Mouse (Mus musculus): ENCODE data around the gene Bsg. TPM values are rescaled to one million over a fixed set of nuclear protein-coding genes. Genes with fewer than 3 reads are reported as not detected.
A peak's percentile ranks its signal among the peaks of the same experiment; 100 is the strongest.

Bsg gene
- polyA plus RNA-seq, 1 experiment from 2014 or later: 992 TPM

DNA sequence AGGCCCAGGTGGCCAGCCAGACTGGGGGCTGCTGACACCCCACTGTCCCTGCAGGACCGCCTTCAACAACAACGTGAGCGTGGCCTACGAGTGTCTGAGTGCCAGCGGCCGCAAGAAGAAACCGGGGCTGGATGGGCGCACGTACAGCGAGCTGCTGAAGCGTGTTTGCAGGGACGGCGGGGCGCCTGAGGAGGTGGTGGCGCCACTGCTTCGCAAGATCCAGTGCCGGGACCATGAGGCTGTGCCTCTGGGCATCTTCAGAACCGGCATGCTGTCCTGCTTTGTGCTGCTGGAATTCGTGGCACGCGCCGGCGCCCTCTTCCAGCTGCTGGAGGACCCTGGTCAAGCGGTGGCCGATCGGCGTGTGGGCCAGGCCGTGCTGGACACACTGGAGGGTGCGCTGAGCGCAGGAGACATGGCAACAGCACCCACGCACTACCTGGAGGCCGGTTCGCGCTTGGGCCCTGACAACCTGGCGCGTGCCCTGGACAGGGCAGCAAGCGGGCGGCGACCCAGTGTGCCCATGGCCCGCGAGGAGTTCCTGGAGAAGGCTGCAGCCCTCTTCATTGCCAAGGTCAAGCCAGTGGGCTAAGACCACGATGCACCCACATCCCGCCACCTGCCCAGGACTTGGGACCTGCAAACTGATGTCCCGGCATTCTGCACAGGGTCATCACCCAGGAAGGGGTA, 28.8 kb upstream of the Bsg start:
- 56% methylated on average over 44 of the region's 44 CpGs for WGBS
- H3K4me1 ChIP-seq (replicated peaks; ENCODE audit: control insufficient read depth, insufficient read depth, low read length): peaks cover 7% of the 10 kb centered on the region
- H3K27me3 ChIP-seq (replicated peaks; ENCODE audit: control insufficient read depth, insufficient read depth, low read length): no peaks in the 10 kb centered on the region
- H3K36me3 ChIP-seq (ENCODE audit: control insufficient read depth, insufficient read depth, low read length): peaks cover 2% of the 10 kb centered on the region; the same call in 1 of the 2 replicates
- DNase-seq (ENCODE audit: low spot score) (no peak), ATAC-seq (replicated peaks; ENCODE audit: low FRiP score) (no peak)
- H3K4me3 ChIP-seq (ENCODE audit: low read depth, low read length): no peak overlapping the region
- H3K9ac ChIP-seq (ENCODE audit: low read depth, low read length): no peak overlapping the region
- no peaks in the 10 kb centered on the region for H3K9me3 ChIP-seq (ENCODE audit: control insufficient read depth, low read length)
- no peak overlapping the region for H3K4me2 ChIP-seq
- no peak overlapping the region for H3K27ac ChIP-seq (ENCODE audit: low read depth, low read length)

DNA sequence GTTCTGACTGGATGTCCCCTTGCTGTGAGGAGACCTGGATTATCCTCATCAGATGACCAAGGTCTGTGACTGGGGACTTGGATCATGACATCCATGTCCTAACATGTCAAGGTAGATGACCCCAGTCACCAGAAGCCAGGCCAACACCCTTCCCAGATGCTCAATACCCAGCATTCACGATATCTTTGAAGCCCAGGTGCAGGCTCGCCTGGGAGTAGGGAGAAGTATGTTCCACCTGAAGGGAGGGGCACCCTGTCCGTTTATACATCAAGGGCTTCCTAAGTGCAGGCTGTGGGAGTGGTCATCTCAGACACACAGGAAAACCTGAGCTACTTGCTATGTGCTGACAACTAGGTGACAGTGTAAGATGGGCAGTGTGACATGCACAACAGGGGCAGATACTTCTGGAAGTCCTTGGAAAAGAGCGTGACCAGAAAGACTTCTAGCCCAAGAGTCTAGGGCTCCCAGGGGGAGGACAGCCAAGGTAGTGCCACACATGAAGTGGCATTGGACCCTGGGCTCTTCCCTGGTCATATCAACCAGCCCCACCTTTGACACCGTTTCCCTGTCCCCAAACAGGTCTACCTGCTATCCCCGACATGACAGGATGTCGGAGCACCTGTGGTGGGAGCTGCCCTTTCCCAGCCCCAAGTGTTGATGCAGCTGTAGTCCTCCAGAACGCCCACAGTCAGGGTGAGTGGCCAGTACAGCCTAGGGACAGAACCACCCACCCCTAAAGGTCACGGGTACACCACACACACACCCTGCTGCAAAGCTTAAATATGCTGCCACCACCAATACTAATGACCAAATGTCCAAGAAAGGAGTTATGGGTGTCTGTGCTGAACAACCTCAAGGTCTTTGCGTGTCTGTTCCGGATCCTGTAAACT, 23.4 kb upstream of the Bsg start:
- ATAC-seq (replicated peaks; ENCODE audit: low FRiP score) (peak; percentile 8), DNase-seq (ENCODE audit: low spot score) (no peak)
- Histone ChIP-seq H3K27ac (ENCODE audit: low read depth, low read length) (peak overlapping the region; percentile 87; the same call in 1 of the 2 replicates), H3K4me3 (ENCODE audit: low read depth, low read length) (peak overlapping the region; percentile 91), H3K36me3 (ENCODE audit: control insufficient read depth, insufficient read depth, low read length) (peaks cover 18% of the 10 kb centered on the region), H3K9ac (ENCODE audit: low read depth, low read length) (peak overlapping the region; percentile 87), H3K27me3 (replicated peaks; ENCODE audit: control insufficient read depth, insufficient read depth, low read length) (no peaks in the 10 kb centered on the region), H3K4me1 (replicated peaks; ENCODE audit: control insufficient read depth, insufficient read depth, low read length) (peaks cover 24% of the 10 kb centered on the region), H3K4me2 (peak overlapping the region; percentile 78), H3K9me3 (ENCODE audit: control insufficient read depth, low read length) (no peaks in the 10 kb centered on the region)
- 28% methylated on average over 11 of the region's 11 CpGs for WGBS

DNA sequence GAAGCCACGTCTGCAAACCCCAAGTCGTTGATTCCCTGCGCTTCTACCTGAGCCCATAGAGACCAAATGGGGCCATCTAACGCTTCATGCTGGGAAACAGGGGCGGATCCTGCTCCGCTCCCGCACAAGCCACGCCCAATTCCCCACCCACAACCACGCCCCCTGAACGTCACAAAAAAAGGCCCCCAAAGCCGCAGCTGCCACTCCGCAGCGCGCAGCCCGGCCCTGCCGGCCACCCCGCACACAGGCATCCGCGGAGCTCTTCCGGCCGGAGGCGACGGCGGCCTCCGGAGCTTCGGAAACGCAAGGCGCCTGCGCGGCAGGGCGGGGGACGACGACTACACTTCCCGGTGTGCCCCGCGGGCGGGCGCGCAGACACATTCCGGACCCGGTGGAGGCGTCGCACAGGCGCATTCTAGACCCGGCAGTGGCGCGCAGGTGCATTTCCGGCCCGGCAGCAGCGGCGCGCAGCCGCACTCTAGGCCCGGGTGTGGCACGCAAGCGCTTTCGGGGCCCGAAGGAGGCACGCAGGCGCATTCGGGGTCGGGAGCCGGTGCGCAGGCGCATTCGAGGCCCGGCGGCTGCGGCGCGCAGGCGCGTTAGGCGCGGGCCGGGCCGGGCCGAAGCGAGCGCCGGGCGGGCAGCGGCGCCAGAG, 22.6 kb upstream of the Bsg start, which contains the start of gene Cdc34:
Gene Cdc34, plus strand, starts transcription at position 605 of the 655 bp plus-strand sequence.
- Histone ChIP-seq H3K27me3 (replicated peaks; ENCODE audit: control insufficient read depth, insufficient read depth, low read length) (no peaks in the 10 kb centered on the region), H3K9ac (ENCODE audit: low read depth, low read length) (peak within 1 kb of the TSS; percentile 87), H3K9me3 (ENCODE audit: control insufficient read depth, low read length) (no peaks in the 10 kb centered on the region), H3K36me3 (ENCODE audit: control insufficient read depth, insufficient read depth, low read length) (peaks cover 24% of the 10 kb centered on the region), H3K4me3 (ENCODE audit: low read depth, low read length) (peak within 1 kb of the TSS; percentile 91), H3K4me2 (peak within 1 kb of the TSS; percentile 97), H3K27ac (ENCODE audit: low read depth, low read length) (peak within 1 kb of the TSS; percentile 87), H3K4me1 (replicated peaks; ENCODE audit: control insufficient read depth, insufficient read depth, low read length) (peaks cover 24% of the 10 kb centered on the region)
- DNase-seq (ENCODE audit: low spot score) (peak; percentile 98), ATAC-seq (replicated peaks; ENCODE audit: low FRiP score) (peak; percentile 92)
- WGBS: under 1% methylated on average over 79 of the region's 84 CpGs

DNA sequence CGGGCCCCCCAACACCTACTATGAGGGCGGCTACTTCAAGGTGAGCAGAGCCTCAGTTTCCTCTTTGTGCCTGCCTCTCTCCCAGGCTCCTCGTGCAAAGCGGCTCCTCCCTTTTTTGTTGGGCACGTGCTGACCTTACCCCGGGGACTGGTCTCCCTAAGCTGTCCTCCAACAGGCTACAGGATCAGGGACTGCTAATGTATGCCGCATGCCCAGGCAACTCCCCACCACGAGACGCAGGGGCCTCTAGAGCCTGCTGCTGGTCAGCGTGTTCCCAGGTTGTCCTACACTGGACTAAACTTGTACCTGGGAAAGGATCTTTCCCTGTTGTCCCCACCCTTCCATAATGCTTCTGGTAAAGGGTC, 21.8 kb upstream of the Bsg start:
- Histone ChIP-seq H3K9ac (ENCODE audit: low read depth, low read length) (peak overlapping the region; percentile 87), H3K27ac (ENCODE audit: low read depth, low read length) (peak overlapping the region; percentile 87), H3K27me3 (replicated peaks; ENCODE audit: control insufficient read depth, insufficient read depth, low read length) (no peaks in the 10 kb centered on the region), H3K4me2 (peak overlapping the region; percentile 97), H3K4me3 (ENCODE audit: low read depth, low read length) (peak overlapping the region; percentile 91), H3K36me3 (ENCODE audit: control insufficient read depth, insufficient read depth, low read length) (peaks cover 33% of the 10 kb centered on the region), H3K9me3 (ENCODE audit: control insufficient read depth, low read length) (no peaks in the 10 kb centered on the region), H3K4me1 (replicated peaks; ENCODE audit: control insufficient read depth, insufficient read depth, low read length) (peaks cover 24% of the 10 kb centered on the region)
- DNase-seq (ENCODE audit: low spot score): no peak
- WGBS: 0% methylated on average over 10 of the region's 10 CpGs
- peak; percentile 3; the same call in 1 of the 2 replicates for ATAC-seq (replicated peaks; ENCODE audit: low FRiP score)

DNA sequence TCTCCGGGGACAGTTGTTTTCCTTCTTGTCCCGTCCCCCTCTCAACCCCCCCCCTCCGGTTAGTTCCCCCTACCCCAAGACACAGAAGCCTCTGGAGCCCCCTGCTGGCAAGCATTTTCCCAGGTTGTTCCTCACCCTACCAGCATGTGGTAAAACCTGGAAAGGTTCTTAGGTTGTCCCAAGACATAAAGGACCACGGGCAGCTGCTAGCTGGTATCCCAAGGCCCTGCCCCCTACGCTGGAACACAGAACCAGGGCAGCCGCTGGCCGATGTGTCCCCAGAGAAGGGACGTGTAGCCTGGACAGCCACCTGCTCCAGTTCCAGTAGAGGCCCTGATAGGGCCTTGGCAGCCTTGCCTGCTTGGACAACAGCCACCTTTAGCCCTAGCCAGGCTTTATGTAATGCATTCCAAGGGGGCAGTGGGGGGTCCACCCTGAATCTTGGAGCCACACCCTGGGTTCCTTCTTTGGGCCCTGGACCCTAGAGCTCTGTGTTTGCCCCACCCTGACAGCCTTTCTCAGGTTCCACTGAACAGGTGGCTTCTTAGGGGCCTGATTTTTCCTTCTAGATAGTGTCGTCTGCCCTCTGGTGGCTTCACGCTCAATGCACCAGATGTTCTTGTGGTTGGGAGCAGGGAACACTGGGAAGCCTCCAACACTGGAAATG, 21.2 kb upstream of the Bsg start:
- Histone ChIP-seq H3K27ac (ENCODE audit: low read depth, low read length) (peak overlapping the region; percentile 87), H3K27me3 (replicated peaks; ENCODE audit: control insufficient read depth, insufficient read depth, low read length) (no peaks in the 10 kb centered on the region), H3K4me1 (replicated peaks; ENCODE audit: control insufficient read depth, insufficient read depth, low read length) (peaks cover 24% of the 10 kb centered on the region), H3K9me3 (ENCODE audit: control insufficient read depth, low read length) (no peaks in the 10 kb centered on the region), H3K36me3 (ENCODE audit: control insufficient read depth, insufficient read depth, low read length) (peaks cover 35% of the 10 kb centered on the region), H3K4me3 (ENCODE audit: low read depth, low read length) (peak overlapping the region; percentile 91), H3K9ac (ENCODE audit: low read depth, low read length) (peak overlapping the region; percentile 87), H3K4me2 (peak overlapping the region; percentile 97)
- 2% methylated on average over 10 of the region's 10 CpGs for WGBS
- no peak for ATAC-seq (replicated peaks; ENCODE audit: low FRiP score)
- peak; percentile 60 for DNase-seq (ENCODE audit: low spot score)

DNA sequence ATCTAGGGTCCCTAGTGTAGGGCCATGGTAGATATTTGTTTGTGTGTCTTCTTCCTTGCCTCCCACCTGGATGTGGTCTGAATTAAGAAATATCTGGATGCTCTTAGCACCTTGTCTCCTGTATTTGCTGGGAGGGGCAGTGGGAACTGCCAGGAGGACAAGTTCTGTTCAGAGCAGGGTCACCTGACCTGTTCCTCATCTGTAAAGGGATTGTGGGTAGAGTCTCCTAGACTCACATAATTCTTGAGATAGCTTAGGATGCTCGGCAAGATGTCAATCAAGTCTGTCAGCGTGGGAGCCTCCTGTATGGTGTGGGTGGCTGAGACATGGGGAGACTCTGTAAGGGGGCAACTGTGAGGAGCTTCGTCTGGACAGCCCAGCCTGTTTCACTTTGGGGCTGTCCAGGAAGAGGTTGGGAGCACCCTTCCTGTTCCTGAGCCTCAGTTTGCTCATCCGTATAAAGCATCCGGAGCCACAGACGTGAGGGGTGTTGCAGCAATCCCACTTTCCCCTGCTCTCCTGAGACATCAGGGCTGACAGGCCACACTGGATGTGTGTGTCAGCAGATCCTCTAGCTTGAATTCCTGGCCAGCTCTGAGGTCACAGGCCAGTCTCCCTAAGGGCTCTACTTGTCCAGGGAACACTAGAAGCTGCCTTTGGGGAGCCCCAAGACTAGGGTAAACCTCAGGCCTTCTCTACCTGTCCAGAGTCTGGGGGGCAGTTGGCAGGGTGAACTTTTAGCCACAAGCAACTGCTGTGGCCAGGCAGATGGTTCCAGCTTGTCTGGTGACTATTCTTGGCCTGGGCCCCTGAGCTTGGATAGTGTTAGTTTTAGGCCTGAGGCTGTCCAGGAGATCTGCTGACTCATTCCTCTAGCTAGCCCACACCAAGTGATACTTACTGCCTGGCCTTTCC, 20.3 kb upstream of the Bsg start:
- H3K4me3 ChIP-seq (ENCODE audit: low read depth, low read length): peak overlapping the region; percentile 91
- no peak for DNase-seq (ENCODE audit: low spot score)
- no peaks in the 10 kb centered on the region for H3K9me3 ChIP-seq (ENCODE audit: control insufficient read depth, low read length)
- H3K4me2 ChIP-seq: peak overlapping the region; percentile 97
- no peaks in the 10 kb centered on the region for H3K27me3 ChIP-seq (replicated peaks; ENCODE audit: control insufficient read depth, insufficient read depth, low read length)
- H3K4me1 ChIP-seq (replicated peaks; ENCODE audit: control insufficient read depth, insufficient read depth, low read length): peaks cover 24% of the 10 kb centered on the region
- peak overlapping the region; percentile 65; the same call in 1 of the 2 replicates for H3K27ac ChIP-seq (ENCODE audit: low read depth, low read length)
- ATAC-seq (replicated peaks; ENCODE audit: low FRiP score): no peak
- H3K9ac ChIP-seq (ENCODE audit: low read depth, low read length): peak overlapping the region; percentile 87
- 67% methylated on average over 6 of the region's 6 CpGs for WGBS
- peaks cover 43% of the 10 kb centered on the region for H3K36me3 ChIP-seq (ENCODE audit: control insufficient read depth, insufficient read depth, low read length)

DNA sequence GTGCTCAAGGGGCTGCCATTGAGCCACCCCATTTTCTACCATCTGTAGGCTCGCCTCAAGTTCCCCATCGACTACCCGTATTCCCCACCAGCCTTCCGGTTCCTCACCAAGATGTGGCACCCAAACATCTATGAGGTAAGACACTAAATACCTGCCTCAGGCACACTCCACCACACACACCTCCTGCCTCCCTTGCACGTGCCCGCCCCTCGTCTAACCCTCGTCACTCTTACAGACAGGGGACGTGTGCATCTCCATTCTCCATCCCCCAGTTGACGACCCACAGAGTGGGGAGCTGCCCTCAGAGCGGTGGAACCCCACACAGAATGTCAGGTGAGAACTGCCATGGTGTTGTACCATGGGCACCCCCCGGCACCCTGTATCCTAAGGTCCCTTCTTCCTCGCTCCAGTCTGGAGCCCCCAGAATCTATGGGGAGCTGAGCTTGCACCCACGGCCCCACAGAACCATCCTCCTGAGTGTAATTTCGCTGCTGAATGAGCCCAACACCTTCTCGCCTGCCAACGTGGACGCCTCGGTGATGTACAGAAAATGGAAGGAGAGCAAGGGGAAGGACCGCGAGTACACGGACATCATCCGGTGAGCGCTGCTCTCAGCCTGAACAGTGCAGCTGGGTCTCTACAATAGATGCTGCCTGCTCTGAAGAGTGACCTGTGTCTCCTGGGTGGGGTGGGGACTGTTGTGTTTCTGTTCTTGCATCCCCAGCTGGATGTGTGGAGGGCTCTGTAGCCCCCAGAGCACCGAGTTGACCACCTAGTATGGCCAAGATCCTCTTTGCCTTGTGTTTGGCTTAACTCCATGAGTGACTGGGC, 19.3 kb upstream of the Bsg start:
- peaks cover 24% of the 10 kb centered on the region for H3K4me1 ChIP-seq (replicated peaks; ENCODE audit: control insufficient read depth, insufficient read depth, low read length)
- 93% methylated on average over 25 of the region's 25 CpGs for WGBS
- no peak overlapping the region for H3K9ac ChIP-seq (ENCODE audit: low read depth, low read length)
- peaks cover 46% of the 10 kb centered on the region for H3K36me3 ChIP-seq (ENCODE audit: control insufficient read depth, insufficient read depth, low read length)
- H3K27ac ChIP-seq (ENCODE audit: low read depth, low read length): no peak overlapping the region
- ATAC-seq (replicated peaks; ENCODE audit: low FRiP score): no peak
- H3K4me3 ChIP-seq (ENCODE audit: low read depth, low read length): no peak overlapping the region
- H3K4me2 ChIP-seq: peak overlapping the region; percentile 97; the same call in 1 of the 2 replicates
- no peak for DNase-seq (ENCODE audit: low spot score)
- H3K27me3 ChIP-seq (replicated peaks; ENCODE audit: control insufficient read depth, insufficient read depth, low read length): no peaks in the 10 kb centered on the region
- no peaks in the 10 kb centered on the region for H3K9me3 ChIP-seq (ENCODE audit: control insufficient read depth, low read length)

Measured in liver, embryonic 11.5 days (tissue).